Mouse (Mus musculus) heart, embryonic 16.5 days (tissue): ENCODE measurements around the gene Mus81. TPM values are rescaled to one million over a fixed set of nuclear protein-coding genes. Genes with fewer than 3 reads are reported as not detected.

ENCODE experiments used
- ATAC-seq: fragments of 200-750 bp; cut with Nextera tagmentation; replicated peaks from 2 replicates; pipeline ENCODE4 v1.8.0; 2017; ENCODE audit warnings: moderate number of reproducible peaks; ENCODE audit not compliant: insufficient read depth, low FRiP score; ENCODE audit errors: extremely low read depth
- H3K27ac ChIP-seq: fragments of 300-500 bp; sonication (generic); 2 replicates; pipeline ENCODE4 v1.5.1; 2014; ENCODE audit warnings: mild to moderate bottlenecking, low read length, control low read depth, moderate library complexity
- H3K27me3 ChIP-seq: fragments of 300-500 bp; sonication (generic); 2 replicates; pipeline ENCODE4 v1.6.1; 2014; ENCODE audit warnings: low read length, mixed read lengths; ENCODE audit not compliant: control insufficient read depth, insufficient read depth
- H3K36me3 ChIP-seq: fragments of 300-500 bp; sonication (generic); 2 replicates; pipeline ENCODE4 v1.6.1; 2014; ENCODE audit not compliant: control insufficient read depth, insufficient read depth
- H3K4me1 ChIP-seq: fragments of 300-500 bp; sonication (generic); 2 replicates; pipeline ENCODE4 v1.6.1; 2014; ENCODE audit warnings: low read length, mixed read lengths; ENCODE audit not compliant: control insufficient read depth, insufficient read depth
- H3K4me2 ChIP-seq: fragments of 300-500 bp; sonication (generic); 2 replicates; pipeline ENCODE4 v1.6.1; 2014; ENCODE audit warnings: low read depth, mild to moderate bottlenecking, control low read depth, low read length
- H3K4me3 ChIP-seq: fragments of 300-500 bp; sonication (generic); 2 replicates; pipeline ENCODE4 v1.5.1; 2014; ENCODE audit warnings: mild to moderate bottlenecking, control low read depth, low read length
- H3K9ac ChIP-seq: fragments of 300-500 bp; sonication (generic); 2 replicates; pipeline ENCODE4 v1.6.1; 2014; ENCODE audit warnings: low read length, control low read depth
- H3K9me3 ChIP-seq: fragments of 300-500 bp; sonication (generic); replicated peaks from 2 replicates; pipeline ENCODE4 v1.6.1; 2016; ENCODE audit warnings: low read length; ENCODE audit not compliant: control insufficient read depth
- WGBS: fragments of 180-500 bp; shearing (Covaris S2); extraction: QIAGEN DNeasy Blood & Tissue Kit; methylation state at CpG from one replicate; pipeline ENCODE4 v1.1.7; 2014; 5-methylcytosine and 5-hydroxymethylcytosine counted together
- polyA plus RNA-seq: library from polyadenylated mRNA; unstranded; fragments of >200 nt; fragmentation: Nextera tagmentation; extraction: Ambion mirVana; gene quantifications from 2 replicates; pipeline ENCODE4 v1.2.1, GENCODE M21; 2015

Gene Mus81
- polyA plus RNA-seq, 1 experiment from 2014 or later, result 50.1 TPM

DNA sequence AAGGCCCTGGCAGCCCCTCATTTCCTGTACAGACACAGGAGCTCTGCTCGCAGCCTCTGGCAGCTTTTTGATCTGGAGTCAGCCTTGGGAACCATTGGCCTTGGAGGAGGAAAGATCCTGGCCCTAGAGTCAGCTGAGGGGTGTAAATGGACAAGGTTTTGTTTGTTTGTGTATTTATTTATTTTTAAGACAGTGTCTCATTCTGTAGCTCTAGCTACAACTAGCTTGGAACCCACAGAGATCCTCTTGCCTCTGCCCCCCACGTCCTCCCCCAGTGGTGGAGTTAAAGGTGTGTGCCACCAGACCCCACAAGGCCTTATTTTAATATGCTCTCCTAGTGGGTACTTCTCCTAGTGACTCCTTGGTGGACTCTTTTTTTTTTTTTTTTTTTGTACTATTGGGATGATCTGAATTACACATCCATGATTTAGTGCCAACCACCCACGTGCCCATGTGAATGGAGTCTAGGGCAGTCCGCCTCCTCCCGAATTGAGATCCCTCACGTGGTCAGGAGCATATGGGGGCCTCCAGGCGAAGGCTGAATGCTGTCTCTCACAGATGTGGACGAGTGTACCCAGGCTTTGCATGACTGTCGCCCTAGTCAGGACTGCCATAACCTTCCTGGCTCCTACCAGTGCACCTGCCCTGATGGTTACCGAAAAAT lies 11.1 kb downstream of the Mus81 start:
- H3K27ac ChIP-seq, result no peak overlapping the region
- peaks cover 8% of the 10 kb centered on the region for H3K4me1 ChIP-seq
- H3K9me3 ChIP-seq, result no peaks in the 10 kb centered on the region
- H3K4me2 ChIP-seq, result no peak overlapping the region
- H3K27me3 ChIP-seq, result no peaks in the 10 kb centered on the region
- WGBS, result 85% methylated on average over 10 of the region's 10 CpGs
- no peak overlapping the region for H3K4me3 ChIP-seq
- H3K9ac ChIP-seq, result no peak overlapping the region
- H3K36me3 ChIP-seq, result peaks cover 14% of the 10 kb centered on the region
- ATAC-seq, result no peak

DNA sequence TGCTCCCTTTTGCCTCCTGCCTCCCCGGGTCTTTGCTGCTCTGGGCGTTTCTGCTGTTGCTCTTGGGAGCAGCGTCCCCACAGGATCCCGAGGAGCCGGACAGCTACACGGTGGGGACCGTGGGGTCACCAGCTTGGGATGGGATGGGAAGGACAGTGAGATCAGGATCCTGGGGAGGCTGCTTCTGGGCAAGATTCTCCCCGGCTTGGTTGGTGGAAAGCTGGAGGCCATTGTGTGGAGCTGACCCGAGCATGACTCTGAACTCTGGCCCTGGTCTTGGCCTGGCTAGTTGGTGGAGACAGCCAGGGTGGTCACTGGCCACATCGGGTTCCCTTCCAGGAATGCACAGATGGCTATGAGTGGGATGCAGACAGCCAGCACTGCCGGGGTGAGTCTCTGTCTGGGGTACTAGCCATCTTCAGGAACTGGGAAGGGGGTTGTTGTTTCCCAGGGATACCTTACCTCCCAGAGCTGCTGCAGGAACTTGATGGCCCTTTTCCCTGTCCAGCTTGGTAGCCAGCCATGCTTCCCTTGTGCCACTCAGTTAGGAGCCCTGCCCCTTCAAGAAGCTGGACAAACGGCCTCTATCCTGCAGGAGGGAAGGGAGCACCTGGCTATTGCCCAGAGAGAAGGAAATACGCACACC lies 13.0 kb downstream of the Mus81 start:
- H3K9me3 ChIP-seq, result no peaks in the 10 kb centered on the region
- H3K4me3 ChIP-seq, result peak overlapping the region; percentile 72
- peak overlapping the region; percentile 86 for H3K27ac ChIP-seq
- peaks cover 8% of the 10 kb centered on the region for H3K4me1 ChIP-seq
- 20% methylated on average over 13 of the region's 13 CpGs for WGBS
- no peaks in the 10 kb centered on the region for H3K27me3 ChIP-seq
- 0 out of 2 replicates have a peak, but pooled peaks have one; percentile 1 for ATAC-seq
- H3K4me2 ChIP-seq, result peak overlapping the region; percentile 97
- H3K36me3 ChIP-seq, result peaks cover 3% of the 10 kb centered on the region
- H3K9ac ChIP-seq, result peak overlapping the region; percentile 90

DNA sequence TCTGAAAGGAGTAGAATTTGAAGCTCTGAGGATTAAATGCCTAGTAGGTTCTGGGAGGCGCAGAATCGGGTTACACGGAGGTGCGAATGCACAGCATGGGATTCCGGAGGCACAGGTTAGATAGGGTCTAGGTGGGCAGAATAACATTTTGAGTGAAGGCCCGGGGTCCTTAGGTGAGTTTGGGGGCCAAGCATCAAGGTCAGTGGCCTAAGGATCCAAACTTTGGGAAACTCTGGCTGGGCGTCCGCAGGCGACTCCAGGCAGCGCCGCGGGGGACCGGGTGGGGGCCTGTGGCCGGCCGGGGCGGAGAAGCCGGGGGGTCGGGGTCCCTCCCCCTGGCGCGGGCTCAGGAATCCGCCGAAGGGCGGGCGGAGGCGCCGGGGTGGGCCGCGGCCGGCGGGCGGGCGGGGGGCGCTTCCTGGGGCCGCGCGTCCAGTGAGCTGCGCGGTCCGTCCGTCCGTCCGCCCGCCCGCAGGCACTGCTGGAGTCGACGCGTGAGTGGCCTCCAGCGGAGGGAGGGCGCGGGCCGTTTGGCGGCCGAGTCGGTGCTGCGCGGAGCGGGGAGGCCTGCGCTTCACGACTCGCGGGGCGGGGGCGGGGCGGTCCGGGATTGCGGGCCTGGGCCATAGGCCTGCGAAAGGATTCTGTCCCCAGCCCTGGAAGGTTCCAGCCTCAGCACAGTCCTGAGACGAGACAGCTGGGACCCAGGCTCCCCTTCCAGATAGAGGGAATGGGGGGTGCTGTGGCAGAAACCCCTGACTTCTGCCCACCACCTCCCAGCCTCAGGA lies 13.7 kb downstream of the Mus81 start:
- under 1% methylated on average over 47 of the region's 68 CpGs for WGBS
- Histone ChIP-seq H3K4me1 (peaks cover 8% of the 10 kb centered on the region), H3K27me3 (no peaks in the 10 kb centered on the region), H3K4me2 (peak overlapping the region; percentile 97), H3K9ac (peak overlapping the region; percentile 90), H3K9me3 (no peaks in the 10 kb centered on the region), H3K4me3 (peak overlapping the region; percentile 72), H3K27ac (peak overlapping the region; percentile 86), H3K36me3 (no peaks in the 10 kb centered on the region; the same call in 1 of the 2 replicates)
- peak; percentile 59 for ATAC-seq

DNA sequence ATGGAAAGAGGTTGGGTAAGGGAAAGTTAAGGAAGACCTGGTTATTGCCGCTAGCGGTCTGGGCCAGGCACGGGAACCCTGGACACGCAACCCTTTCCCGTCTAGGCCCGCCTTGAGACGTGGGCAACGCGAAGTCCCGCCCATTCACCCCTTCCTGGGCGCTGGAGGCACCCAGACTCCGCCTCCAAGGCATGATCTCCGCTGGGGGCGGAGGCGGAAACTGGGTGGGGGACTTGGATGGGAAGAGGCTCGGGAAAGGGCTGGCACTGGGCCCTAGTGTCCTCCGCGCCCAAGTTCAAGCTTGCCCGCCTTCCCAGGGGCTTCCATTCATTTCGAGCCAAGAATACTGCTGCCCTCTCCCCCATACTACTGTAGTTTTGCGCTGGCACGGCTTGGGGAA lies 14.5 kb downstream of the Mus81 start, which contains the start of gene Efemp2:
Gene Efemp2 (plus strand): TSS at position 235 of the 400 bp plus-strand sequence.
- Histone ChIP-seq H3K27me3 (no peaks in the 10 kb centered on the region), H3K4me3 (peak within 1 kb of the TSS; percentile 72), H3K4me1 (peaks cover 8% of the 10 kb centered on the region), H3K4me2 (peak within 1 kb of the TSS; percentile 97), H3K27ac (peak within 1 kb of the TSS; percentile 86), H3K36me3 (no peaks in the 10 kb centered on the region; the same call in 1 of the 2 replicates), H3K9ac (peak within 1 kb of the TSS; percentile 90), H3K9me3 (no peaks in the 10 kb centered on the region)
- peak; percentile 73 for ATAC-seq
- WGBS, result 2% methylated on average over 22 of the region's 22 CpGs

DNA sequence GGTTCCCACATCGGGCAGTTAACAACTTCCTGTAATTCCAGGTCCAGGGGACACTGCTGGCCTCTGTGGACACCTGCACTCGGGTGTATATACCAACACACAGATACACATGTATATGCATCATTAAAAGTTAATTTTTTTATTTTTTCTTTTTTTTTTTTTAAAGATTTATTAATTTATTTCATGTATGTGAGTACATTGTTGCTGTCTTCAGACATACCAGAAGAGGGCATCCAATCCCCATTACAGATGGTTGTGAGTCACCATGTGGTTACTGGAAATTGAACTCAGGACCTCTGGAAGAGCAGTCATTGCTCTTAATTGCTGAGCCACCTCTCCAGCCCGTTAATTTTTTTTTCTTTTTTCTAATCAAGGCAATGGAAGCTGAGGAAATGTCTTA lies 15.3 kb downstream of the Mus81 start:
- Histone ChIP-seq H3K9ac (no peak overlapping the region), H3K4me1 (peaks cover 8% of the 10 kb centered on the region), H3K4me2 (no peak overlapping the region), H3K9me3 (no peaks in the 10 kb centered on the region), H3K4me3 (no peak overlapping the region), H3K27me3 (no peaks in the 10 kb centered on the region), H3K36me3 (no peaks in the 10 kb centered on the region; the same call in 1 of the 2 replicates), H3K27ac (no peak overlapping the region)
- ATAC-seq, result no peak
- 77% methylated on average over 3 of the region's 3 CpGs for WGBS

DNA sequence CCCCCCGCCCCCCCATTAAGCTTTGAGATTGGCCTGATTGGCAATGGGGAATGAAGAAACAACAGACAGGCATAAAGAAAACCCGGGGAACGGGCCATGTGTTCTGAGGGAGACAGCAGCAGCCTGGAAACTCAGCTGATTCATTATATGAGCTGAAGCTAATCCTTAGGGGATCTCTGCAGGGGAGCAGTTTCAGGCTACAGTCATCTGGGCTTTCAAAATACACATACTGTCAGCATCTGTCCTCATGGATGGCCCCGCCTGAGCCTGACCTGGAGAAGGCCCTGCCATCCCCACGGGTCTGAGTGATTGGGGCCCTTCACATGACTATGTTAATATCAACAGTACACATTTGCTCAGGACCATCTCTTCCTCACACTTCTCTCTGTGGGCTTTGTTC lies 16.4 kb downstream of the Mus81 start:
- peaks cover 6% of the 10 kb centered on the region; the same call in 1 of the 2 replicates for H3K36me3 ChIP-seq
- H3K4me1 ChIP-seq, result peaks cover 8% of the 10 kb centered on the region
- 49% methylated on average over 5 of the region's 5 CpGs for WGBS
- H3K4me3 ChIP-seq, result no peak overlapping the region
- H3K9me3 ChIP-seq, result no peaks in the 10 kb centered on the region
- H3K4me2 ChIP-seq, result no peak overlapping the region
- no peaks in the 10 kb centered on the region for H3K27me3 ChIP-seq
- H3K27ac ChIP-seq, result no peak overlapping the region
- no peak for ATAC-seq
- no peak overlapping the region for H3K9ac ChIP-seq

DNA sequence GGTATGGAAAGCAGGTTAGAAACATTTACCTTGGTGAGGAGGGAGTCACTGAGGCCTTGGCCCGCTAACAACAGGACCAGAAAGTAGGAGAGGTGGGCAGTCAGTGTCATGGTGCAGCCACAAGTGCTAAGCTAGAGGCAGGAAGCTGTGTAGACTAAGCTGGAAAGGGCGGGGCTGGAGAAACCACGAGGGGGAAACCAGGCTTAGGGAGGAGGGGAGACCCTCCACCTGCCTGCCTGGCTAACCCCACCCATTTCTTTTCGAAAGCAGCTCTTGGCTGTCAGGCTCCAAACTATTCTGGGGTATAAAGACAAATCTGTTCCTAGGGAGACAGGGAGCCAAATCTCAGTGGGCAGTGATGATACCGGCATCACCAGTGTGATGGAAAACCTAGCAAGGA lies 19.8 kb downstream of the Mus81 start, which contains the start of gene Ctsw:
Gene Ctsw (minus strand): TSS at position 134 of the 400 bp plus-strand sequence.
- Histone ChIP-seq H3K4me1 (peaks cover 10% of the 10 kb centered on the region), H3K27ac (no peak within 1 kb of the TSS), H3K4me3 (no peak within 1 kb of the TSS), H3K9ac (0 out of 2 replicates have a peak within 1 kb of the TSS, but pooled peaks have one; percentile 25), H3K4me2 (no peak within 1 kb of the TSS), H3K27me3 (no peaks in the 10 kb centered on the region), H3K36me3 (peaks cover 28% of the 10 kb centered on the region), H3K9me3 (no peaks in the 10 kb centered on the region)
- ATAC-seq, result no peak
- 48% methylated on average over 5 of the region's 5 CpGs for WGBS

DNA sequence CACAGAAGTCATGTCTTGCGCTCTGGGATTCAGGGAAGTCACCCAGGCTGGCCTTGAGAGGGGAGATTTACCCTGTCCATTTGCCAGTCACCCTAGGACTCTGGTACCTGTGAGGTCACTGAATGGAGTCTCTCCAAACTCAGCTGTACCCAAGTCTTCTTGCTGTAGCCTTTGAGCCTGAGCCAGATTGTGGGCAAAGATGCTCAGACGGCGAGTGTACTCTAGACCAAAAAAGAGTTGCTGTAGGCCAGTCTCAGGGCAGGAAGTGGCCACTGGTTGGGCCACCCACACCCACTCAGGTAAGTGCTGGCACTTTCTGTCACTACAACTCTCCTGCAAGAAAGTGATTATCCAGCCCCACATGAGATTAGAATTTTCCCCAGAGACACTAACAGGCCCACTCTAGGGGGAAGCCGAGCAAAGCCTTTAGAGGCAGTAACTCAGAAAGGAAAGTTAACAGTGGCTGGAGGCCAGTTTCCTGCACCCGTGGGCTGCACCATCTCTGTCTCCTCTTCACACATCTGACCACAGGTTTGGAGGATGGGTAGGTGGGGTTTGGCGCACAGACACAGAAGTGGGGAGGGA lies 21.2 kb downstream of the Mus81 start:
- H3K4me2 ChIP-seq, result no peak overlapping the region
- no peak overlapping the region for H3K4me3 ChIP-seq
- no peaks in the 10 kb centered on the region for H3K9me3 ChIP-seq
- H3K27ac ChIP-seq, result no peak overlapping the region
- 81% methylated on average over 6 of the region's 6 CpGs for WGBS
- no peak overlapping the region for H3K9ac ChIP-seq
- H3K4me1 ChIP-seq, result peaks cover 10% of the 10 kb centered on the region
- no peaks in the 10 kb centered on the region for H3K27me3 ChIP-seq
- no peak for ATAC-seq
- H3K36me3 ChIP-seq, result peaks cover 33% of the 10 kb centered on the region
